Mouse (Mus musculus) stomach, postnatal 0 days (tissue): Measurements from ENCODE around the gene Arid5b.

Experiments
- CTCF ChIP-seq: IDR thresholded peaks from 2 replicates; pipeline ENCODE4 v1.5.1; 2016; ENCODE audit warnings: antibody characterized with exemption, low read depth, mild to moderate bottlenecking, moderate library complexity
- EP300 ChIP-seq: optimal IDR thresholded peaks from 2 replicates; pipeline ENCODE3; 2016; ENCODE audit warnings: antibody characterized with exemption

DNA sequence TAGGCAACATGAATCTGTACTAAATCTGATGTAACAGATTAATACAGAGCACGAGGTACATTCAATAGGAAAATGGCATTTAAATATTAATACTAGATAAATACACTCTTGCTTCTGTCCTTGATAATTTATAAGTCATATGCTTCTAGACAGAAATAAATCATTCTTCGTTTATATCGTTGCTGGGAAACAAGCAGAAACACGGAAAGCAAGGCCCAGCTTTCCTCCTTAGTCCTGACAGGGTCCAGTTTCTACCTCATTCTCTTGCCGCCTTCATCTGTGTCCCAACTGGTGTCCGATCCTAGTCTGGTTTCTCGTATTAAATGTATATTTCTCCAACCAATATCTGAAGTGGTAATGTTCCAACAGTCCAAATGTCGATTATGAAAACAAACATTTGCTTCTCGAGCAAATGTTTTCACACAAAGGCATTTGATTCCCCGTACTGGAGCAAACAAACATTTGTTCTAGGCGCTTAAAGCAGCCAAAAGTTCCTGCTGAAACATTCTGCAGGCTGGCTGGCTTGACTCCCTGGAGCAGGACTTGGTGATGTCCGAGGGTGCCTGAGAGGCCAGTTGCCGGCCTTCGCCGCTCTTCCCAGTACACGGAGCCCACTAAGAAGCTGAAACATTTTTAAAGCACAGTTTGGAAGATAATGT is 217.8 kb downstream of the Arid5b start:
- TF ChIP-seq CTCF = no peak
- peak; percentile 55 for TF ChIP-seq EP300
